Mouse (Mus musculus): ENCODE measurements at regions not wholly inside any gene's neighbourhood (a gene's known extent, or its start where the extent isn't known, plus 50 kb on each side); places are given as distances from the start of the nearest gene placed in this dataset.

- TF ChIP-seq CTCF (conservative IDR thresholded peaks at IDR 0.05; ENCODE audit: insufficient read depth, insufficient read length, low read depth, low read length) = 0 out of 2 replicates have a peak, but pooled peaks have one; percentile 14
- TF ChIP-seq POLR2A (IDR thresholded peaks at IDR 0.05; ENCODE audit: low read depth, low read length) = no peak
Observed at GRCm38 (mm10) chr13:59289127-59289526, 295.9 kb downstream of the Agtpbp1 start.

All from kidney, adult 2 months (tissue).